Mouse (Mus musculus): Measurements from ENCODE around the gene Parvb.
A peak's percentile ranks its signal among the peaks of the same experiment; 100 is the strongest.

Gene Parvb

GRCm38 (mm10) chr15:84293590-84293989, 61.7 kb downstream of the Parvb start:
- no peak for DNase-seq (ENCODE audit: low spot score in 2 of 2)

- DNase-seq (ENCODE audit: low spot score in 2 of 2): no peak
Measured at GRCm38 (mm10) chr15:84294391-84294790, 62.5 kb downstream of the Parvb start.

GRCm38 (mm10) chr15:84295225-84295624, 63.4 kb downstream of the Parvb start:
- DNase-seq (ENCODE audit: low spot score in 2 of 2): no peak

- DNase-seq (ENCODE audit: low spot score in 2 of 2): no peak
Measured at GRCm38 (mm10) chr15:84297454-84297853, 65.6 kb downstream of the Parvb start.

- DNase-seq (ENCODE audit: low spot score in 2 of 2): no peak
Measured at GRCm38 (mm10) chr15:84298804-84299370, 67.0 kb downstream of the Parvb start.

GRCm38 (mm10) chr15:84299662-84300333, 68.0 kb downstream of the Parvb start:
- DNase-seq (ENCODE audit: low spot score in 2 of 2): no peak

GRCm38 (mm10) chr15:84300591-84300990, 68.7 kb downstream of the Parvb start:
- DNase-seq (ENCODE audit: low spot score in 2 of 2): no peak

- DNase-seq (ENCODE audit: low spot score in 2 of 2): peak in 1 of 2 experiments; percentile 24
Measured at GRCm38 (mm10) chr15:84301026-84301425, 69.2 kb downstream of the Parvb start.

GRCm38 (mm10) chr15:84301641-84302420, 70.0 kb downstream of the Parvb start:
- DNase-seq (ENCODE audit: low spot score in 2 of 2): no peak

GRCm38 (mm10) chr15:84303264-84303663, 71.4 kb downstream of the Parvb start:
- DNase-seq (ENCODE audit: low spot score in 2 of 2): no peak

- no peak for DNase-seq (ENCODE audit: low spot score in 2 of 2)
Measured at GRCm38 (mm10) chr15:84305333-84305732, 73.5 kb downstream of the Parvb start.

GRCm38 (mm10) chr15:84310271-84310670, 78.4 kb downstream of the Parvb start:
- DNase-seq (ENCODE audit: low spot score in 2 of 2): no peak

GRCm38 (mm10) chr15:84311295-84312085, 79.6 kb downstream of the Parvb start:
- DNase-seq (ENCODE audit: low spot score in 2 of 2): no peak

- no peak for DNase-seq (ENCODE audit: low spot score in 2 of 2)
Measured at GRCm38 (mm10) chr15:84312878-84313565, 81.2 kb downstream of the Parvb start.

GRCm38 (mm10) chr15:84313566-84313878, 81.7 kb downstream of the Parvb start:
- no peak for DNase-seq (ENCODE audit: low spot score in 2 of 2)

GRCm38 (mm10) chr15:84314420-84315080, 82.7 kb downstream of the Parvb start:
- no peak for DNase-seq (ENCODE audit: low spot score in 2 of 2)

- DNase-seq (ENCODE audit: low spot score in 2 of 2): no peak
Measured at GRCm38 (mm10) chr15:84315276-84316046, 83.6 kb downstream of the Parvb start.

GRCm38 (mm10) chr15:84319393-84319792, 87.5 kb downstream of the Parvb start:
- DNase-seq (ENCODE audit: low spot score in 2 of 2): no peak

GRCm38 (mm10) chr15:84321544-84322174, 89.8 kb downstream of the Parvb start:
- no peak for DNase-seq (ENCODE audit: low spot score in 2 of 2)
